Mouse (Mus musculus): ENCODE results near the gene Zbtb38.

Gene Zbtb38

DNA sequence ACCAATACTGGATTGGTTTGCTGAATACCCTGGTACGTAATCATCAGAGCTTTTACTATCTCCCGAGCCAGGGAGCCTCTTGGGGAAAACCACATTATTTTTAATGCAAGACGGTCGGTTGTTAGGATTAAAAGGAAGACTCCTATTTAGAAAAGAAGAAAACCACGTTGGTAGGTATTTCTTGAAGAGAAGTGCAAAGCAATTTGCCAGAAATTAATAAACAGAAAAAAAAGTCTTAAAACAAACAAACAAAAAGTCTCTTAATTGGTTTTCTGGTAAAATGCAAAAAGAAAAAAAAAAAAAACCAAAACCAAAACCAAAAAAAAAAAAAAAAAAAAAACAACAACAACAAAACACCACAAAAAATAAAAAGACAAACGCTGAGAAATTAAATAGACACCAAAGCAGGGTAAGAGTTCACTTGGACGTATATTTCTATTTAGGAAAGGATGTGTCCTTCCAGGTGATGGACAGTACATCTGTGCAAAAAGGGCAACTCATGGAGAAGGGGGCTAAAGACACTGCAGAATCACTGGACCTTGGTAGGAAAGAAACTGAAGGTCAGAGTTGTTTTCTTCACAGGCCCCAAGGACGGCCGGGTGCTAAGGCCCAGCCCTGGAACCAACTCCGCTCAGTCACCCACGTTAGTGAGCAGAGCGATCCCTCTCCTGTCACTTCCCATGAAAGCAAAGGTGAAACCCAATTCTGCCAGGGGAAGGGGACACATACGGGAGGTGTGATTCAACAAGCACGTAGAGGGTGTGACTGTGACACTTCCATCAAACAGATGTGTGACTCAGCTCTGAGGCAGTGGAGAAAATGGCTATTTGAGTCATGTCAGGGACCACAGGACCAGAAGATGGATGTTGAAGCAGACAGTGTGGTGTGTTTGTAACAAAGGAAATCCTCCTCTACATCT lies 38.9 kb downstream of the Zbtb38 start:
- no peak for DNase-seq (ENCODE audit: low spot score in 2 of 2)

- DNase-seq (ENCODE audit: low spot score in 2 of 2), result no peak
Measured at GRCm38 (mm10) chr9:96712758-96713471, 39.7 kb downstream of the Zbtb38 start.

GRCm38 (mm10) chr9:96712045-96712444 lies 40.6 kb downstream of the Zbtb38 start:
- no peak for DNase-seq (ENCODE audit: low spot score in 2 of 2)

GRCm38 (mm10) chr9:96710241-96710946 lies 42.2 kb downstream of the Zbtb38 start:
- no peak for DNase-seq (ENCODE audit: low spot score in 2 of 2)

GRCm38 (mm10) chr9:96708905-96709304 lies 43.7 kb downstream of the Zbtb38 start:
- no peak for DNase-seq (ENCODE audit: low spot score in 2 of 2)

DNA sequence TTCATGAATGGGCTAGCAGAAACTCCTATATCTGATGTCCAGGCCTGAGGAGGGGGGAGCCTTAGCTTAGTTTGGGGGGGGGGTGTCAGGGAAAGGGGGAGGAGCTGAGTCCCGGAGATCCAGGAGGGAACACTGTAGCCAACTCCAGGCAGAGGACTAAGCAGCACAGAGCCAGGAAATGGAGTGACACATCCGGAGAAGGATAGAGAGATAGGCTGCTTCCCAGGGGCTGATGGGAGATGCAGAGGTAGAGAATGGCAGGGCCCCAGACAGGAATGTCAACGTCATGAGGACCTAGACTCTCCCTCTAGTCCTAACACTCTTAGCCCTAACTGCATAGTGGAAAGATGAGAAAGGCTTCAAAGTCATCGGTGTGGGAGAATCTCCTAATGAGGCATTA lies 44.7 kb downstream of the Zbtb38 start:
- no peak for DNase-seq (ENCODE audit: low spot score in 2 of 2)

DNA sequence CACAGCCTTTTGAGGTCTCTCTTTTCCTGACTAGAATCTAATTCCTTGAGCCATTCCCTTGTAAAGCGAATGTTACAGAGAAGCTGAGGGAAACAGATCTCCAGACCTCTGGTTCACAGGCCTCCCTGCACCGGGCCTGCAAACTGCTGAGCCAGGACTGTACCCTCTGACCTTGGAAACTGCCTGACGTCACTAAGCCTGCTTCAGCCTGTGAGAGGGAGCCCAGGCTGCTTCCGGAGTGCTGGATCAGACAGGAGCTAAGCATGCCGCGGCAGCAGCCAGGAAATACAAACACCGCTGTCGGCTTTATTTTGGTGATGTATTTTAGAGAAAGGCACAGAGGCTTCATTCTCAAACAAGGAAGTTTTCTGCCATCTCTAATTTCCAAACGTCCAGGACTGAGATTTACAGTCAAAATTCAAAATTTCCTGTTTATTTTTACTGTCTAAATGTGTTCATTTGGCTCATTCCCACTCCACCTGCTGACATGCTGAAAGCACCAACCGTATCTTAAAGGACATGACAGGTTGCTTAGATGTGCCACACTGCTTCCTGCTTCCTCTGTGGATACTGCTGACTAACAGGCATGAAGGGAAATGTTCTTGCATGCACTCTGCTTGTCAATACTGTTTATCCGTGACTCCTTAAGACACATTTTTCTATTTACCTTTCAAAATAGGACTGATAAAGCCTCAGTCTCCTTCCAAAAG lies 46.9 kb downstream of the Zbtb38 start:
- peak in 1 of 2 experiments; percentile 14 for DNase-seq (ENCODE audit: low spot score in 2 of 2)

GRCm38 (mm10) chr9:96704935-96705334 lies 47.7 kb downstream of the Zbtb38 start:
- no peak for DNase-seq (ENCODE audit: low spot score in 2 of 2)

- peak in 1 of 2 experiments; percentile 57 for DNase-seq (ENCODE audit: low spot score in 2 of 2)
Measured at GRCm38 (mm10) chr9:96701891-96702290, 50.7 kb downstream of the Zbtb38 start.

DNA sequence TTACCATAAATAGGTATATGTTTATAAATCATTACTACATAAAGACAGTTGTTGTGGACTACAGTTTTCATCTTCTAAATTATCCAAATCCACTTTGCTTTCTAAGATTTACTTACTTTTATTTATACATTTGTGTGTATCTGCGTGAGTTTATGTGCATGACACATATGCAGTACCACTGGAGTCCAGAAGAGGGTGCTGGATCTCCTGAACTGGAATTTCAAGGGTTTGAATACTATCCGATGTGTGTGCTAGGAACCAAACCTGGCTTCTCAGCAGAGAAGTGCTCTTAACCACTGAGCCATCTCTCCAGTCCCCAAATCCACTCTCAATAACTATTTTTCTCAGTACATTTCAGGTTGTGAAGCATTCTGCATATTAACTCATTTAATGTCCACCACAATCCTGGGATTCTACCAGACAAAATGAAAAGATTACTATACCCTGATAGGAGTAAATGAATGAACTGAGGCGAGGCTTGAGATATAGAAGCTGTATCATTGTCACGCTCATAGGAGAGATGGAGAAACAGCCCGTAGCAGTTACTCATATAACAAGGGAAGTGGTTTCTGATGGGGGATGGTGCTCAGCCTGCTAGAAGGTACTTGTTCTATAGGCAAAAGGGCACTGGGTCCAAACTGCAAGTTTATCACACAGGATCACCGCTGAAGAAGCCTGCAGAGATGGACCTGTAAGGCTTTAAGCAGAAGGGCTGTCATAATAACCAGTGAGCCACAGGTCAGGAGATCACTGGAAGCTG lies 53.2 kb downstream of the Zbtb38 start:
- no peak for DNase-seq (ENCODE audit: low spot score in 2 of 2)

DNA sequence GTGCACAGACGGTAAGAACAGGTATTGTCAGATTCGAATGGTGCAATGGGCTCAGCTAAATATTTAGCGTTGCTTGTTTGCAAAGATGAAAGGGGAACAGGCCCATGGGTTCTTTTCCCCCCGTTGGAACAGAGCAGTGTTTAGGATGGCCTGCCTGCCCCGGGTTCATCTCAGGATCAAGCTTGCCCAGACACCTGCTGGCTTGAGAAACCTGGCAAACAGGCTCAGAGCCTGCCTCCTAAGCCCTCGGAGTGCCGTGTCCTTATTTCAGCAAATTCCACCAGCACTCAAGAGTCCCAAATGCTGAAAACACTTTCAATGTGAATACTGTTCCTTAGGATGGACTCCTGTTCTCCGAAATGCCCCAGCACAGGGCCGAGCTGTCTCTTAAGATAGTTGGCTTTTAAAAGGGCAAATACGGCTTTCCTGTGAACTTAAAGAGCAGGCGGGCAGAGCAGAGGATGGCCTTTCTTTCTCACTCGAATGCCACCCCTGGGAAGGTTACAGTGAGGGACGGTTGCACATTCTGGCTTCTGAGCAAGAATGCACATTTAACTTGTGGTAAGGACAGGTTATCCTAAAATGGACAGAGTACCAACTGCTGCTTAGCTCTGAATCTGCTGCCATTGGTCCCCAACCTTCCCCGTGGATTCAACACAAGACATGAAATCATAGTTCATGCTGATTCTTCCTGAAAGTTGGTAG lies 55.7 kb downstream of the Zbtb38 start:
- DNase-seq (ENCODE audit: low spot score in 2 of 2), result no peak

- DNase-seq (ENCODE audit: low spot score in 2 of 2), result peak in 1 of 2 experiments; percentile 67
Measured at GRCm38 (mm10) chr9:96696141-96696561, 56.5 kb downstream of the Zbtb38 start.

DNA sequence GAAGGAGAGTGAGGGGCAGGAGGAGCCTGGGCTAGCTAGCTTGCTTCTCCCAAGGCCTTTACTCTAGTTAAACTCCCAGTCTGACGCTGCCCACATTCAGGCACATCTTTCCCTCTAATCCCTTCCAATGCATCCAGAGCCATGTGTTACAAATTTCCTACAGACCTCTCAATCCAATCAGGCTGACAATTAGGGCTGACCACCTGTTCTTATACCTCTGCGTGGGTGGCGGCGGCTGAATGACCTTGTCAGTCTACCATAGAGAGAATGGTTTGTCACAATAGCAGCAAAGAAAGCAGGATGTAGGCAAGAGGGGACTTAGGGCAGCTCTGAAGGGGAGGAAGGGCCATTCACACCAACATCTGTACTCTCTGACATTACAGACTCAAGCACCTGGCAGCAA lies 62.2 kb downstream of the Zbtb38 start:
- no peak for DNase-seq (ENCODE audit: low spot score in 2 of 2)

DNA sequence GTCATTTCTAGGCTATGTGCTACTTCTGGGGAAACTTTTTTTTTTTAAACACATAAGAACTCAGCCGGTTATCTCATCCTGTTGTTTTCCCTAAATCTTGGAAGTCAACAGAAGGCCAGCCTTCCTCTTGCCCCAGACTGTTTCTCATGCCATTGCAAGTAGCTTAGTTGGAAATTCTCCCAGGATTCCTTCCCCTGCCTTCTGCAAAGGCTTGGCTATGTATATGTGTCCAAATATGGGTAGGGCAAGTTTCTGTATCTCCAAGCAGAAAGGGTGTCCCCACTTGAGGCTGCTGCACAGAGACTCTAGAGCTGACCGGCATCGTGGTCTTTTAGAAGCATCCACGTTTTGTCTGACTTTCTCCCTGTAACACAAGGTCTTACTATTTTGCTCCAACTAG lies 63.6 kb downstream of the Zbtb38 start:
- peak in 1 of 2 experiments; percentile 11 for DNase-seq (ENCODE audit: low spot score in 2 of 2)

DNA sequence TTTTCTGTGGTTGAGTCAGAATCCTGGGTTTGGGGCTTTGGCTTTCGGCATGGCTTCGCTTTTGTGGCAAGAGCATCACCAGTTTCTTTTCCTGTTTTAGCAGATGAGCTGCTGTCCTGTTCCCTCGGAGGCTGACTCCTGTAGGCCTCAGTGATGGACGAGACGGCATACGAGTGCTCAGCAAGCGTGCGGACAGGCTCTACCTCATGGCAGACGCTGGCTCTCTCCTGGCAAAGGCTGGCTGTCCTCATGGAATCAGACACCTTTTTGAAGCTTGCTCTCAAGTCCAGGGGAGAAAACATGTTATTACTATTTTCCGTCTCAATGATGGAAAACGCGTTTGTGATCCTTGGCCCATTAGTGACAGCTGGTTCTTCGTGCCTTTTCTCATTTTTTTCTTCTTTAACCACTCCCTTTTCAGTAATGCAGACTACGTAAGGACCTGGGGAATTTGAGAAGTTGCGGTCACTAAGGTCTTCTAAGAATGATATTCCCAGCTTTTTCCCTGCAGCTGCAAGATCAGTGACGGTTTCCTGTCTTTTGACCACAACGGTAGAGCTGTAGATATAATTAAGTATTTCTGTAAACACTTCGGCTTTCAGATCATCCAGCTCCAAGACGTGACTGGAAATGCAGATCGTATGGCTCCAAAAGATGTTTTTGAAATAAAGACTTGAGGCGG lies 64.3 kb downstream of the Zbtb38 start:
- peak in 1 of 2 experiments; percentile 19 for DNase-seq (ENCODE audit: low spot score in 2 of 2)

- DNase-seq (ENCODE audit: low spot score in 2 of 2), result peak in 1 of 2 experiments; percentile 22
Measured at GRCm38 (mm10) chr9:96687591-96688186, 64.9 kb downstream of the Zbtb38 start.

GRCm38 (mm10) chr9:96685600-96686084 lies 67.0 kb downstream of the Zbtb38 start:
- peak in 1 of 2 experiments; percentile 36 for DNase-seq (ENCODE audit: low spot score in 2 of 2)

DNA sequence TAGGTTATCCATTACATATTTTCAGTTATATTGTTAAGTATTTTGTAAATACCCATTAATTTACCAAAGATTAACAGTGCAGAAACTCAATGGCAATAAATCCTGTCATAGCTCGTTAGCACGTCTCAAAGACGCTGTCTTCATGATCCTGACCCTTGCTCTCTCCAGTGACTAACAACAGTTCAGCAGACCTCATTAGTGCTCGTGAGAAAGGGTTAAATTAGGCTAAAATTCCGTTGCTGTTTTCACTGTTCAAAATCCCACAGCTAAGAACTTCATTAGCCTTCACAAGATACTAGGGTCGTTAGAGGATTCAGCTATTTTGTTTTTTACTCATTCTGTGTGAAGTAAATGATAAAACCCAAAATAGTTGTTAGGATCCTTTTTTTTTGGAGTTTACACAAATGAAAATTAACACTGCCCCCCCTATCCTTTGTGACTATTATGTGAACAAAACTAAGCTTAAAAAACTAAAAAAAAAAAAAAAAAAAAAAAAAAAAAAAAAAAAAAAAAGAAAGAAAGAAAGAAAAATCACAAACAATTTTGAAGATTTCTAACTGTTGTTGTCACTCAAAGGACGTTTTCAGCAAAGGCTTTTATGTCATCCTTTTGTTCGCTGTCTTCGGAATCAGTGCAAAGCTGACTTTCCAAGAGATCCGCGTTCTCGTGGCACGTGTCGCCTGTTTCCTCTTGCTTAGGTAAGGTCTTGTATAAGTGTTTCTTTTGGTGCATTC lies 67.6 kb downstream of the Zbtb38 start:
- peak in 1 of 2 experiments; percentile 25 for DNase-seq (ENCODE audit: low spot score in 2 of 2)

Measured in right cerebral cortex, postnatal 10 days (tissue).